Mouse (Mus musculus): ENCODE data around the gene Pign. TPM values are rescaled to one million over a fixed set of nuclear protein-coding genes. Genes with fewer than 3 reads are reported as not detected.

The Pign gene
- polyA plus RNA-seq, 1 experiment from 2014 or later = 9.4 TPM

Small RNAs within 50 kb of the gene (microRNA-seq; reads per million reads assigned to microRNA genes)
- gene Gm22426 = not detected

Other genes with a start within 250 kb of the Pign start
- 35.2 and 35.5 TPM in 2 replicates for gene Relch, start 184 bp upstream of the Pign start, polyA plus RNA-seq (2015; fragmentation: Nextera tagmentation; extraction: Ambion mirVana)
- 0.11 and 0.46 TPM in 2 replicates for gene Tnfrsf11a, start 117.0 kb upstream of the Pign start, polyA plus RNA-seq (2015; fragmentation: Nextera tagmentation; extraction: Ambion mirVana)

All from forebrain, embryonic 13.5 days (tissue).